Mouse (Mus musculus) left cerebral cortex, adult 18-20 months (tissue): Measurements from ENCODE around the gene Vav2. TPM values are rescaled to one million over a fixed set of nuclear protein-coding genes. Genes with fewer than 3 reads are reported as not detected.

Source experiments
- DNase-seq, 2 experiments: peaks; one replicate each; pipeline ENCODE4 v3.0.0; 2021 to 2022; ENCODE audit warnings: low spot score in 2 of 2, mixed read lengths in 1 of 2
- total RNA-seq, 2 experiments: library from RNA; stranded (reverse); gene quantifications; 2 replicates each; pipeline ENCODE4 v1.2.3; 2021

Vav2 gene
- total RNA-seq, 2 experiments from 2014 or later = 7.9 to 9.8 TPM

GRCm38 (mm10) chr2:27284441-27284840 is 142.4 kb downstream of the Vav2 start:
- no peak for DNase-seq

GRCm38 (mm10) chr2:27281771-27282170 is 145.1 kb downstream of the Vav2 start:
- DNase-seq = no peak

- DNase-seq = peak; percentile 73 to 79
Observed at GRCm38 (mm10) chr2:27280920-27281611, 145.8 kb downstream of the Vav2 start.

GRCm38 (mm10) chr2:27278859-27279258 is 148.0 kb downstream of the Vav2 start:
- DNase-seq = no peak

DNA sequence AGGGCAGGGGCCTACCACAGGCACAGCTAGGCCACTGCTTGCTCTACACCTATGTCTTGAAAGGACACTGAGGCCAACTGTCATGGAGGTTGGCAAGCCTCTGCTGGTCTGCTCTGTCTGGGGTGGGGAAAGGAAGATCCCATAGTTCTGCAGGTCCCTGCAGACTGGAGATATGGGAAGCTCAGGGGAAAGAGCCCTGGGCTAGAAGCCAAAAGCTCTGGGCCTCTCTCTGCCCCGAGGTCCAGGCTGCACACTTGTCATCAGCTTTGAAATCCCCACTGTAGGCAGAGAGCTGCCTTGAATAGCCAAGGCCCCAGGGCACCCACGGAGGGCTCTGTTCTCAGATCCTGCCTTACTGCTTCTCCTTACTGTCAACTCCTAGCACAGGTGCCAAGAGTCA is 158.5 kb downstream of the Vav2 start:
- no peak for DNase-seq

GRCm38 (mm10) chr2:27265819-27266218 is 161.0 kb downstream of the Vav2 start:
- no peak for DNase-seq

DNA sequence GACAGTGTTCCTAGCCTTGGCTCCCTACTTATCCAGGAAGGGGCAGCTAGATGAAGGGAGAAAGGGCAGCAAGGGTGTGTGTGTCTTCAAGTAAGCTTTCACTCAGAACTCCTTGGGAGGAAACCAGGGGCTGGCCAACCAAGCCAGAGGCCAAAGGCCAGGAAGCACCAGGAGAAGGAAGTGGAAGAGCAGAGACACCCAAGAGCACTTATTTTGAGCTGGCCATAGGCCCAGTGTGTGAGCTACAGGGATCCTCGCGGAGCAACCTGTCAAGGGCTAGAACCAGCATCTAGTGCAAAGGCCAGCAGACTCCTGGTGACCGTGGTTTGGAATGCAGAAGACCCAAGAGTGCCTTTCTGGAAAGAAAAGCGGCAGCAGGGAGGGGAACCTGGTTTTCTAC is 163.8 kb downstream of the Vav2 start:
- DNase-seq = no peak

- DNase-seq = no peak
Observed at GRCm38 (mm10) chr2:27251434-27251833, 175.4 kb downstream of the Vav2 start.

- DNase-seq = no peak
Observed at GRCm38 (mm10) chr2:27248211-27248610, 178.6 kb downstream of the Vav2 start, which contains the start of gene Sardh. Gene Sardh (minus strand): TSS chr2:27248337.

GRCm38 (mm10) chr2:27247487-27247863 is 179.4 kb downstream of the Vav2 start:
- no peak for DNase-seq

GRCm38 (mm10) chr2:27246712-27247486 is 179.9 kb downstream of the Vav2 start:
- DNase-seq = peak; percentile 49 to 53

DNA sequence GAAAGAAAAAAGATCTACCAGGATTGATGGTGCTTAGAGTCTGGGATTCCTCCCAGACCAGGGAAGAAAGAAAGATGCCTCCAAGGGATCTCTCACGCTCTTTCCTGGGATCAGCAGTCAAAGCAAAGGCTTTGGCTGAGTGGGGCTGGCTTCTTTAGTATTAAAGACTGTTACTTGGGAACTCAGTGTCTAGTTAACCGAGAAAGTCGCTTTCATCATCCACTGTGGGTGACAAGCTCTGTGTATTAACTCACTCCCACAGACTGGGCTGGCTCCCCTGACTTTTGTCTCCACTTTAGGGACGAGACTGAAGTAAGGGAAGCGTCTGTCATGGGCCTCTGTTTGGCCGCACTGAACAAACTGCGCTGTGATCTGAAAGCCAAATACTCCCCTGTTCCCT is 180.9 kb downstream of the Vav2 start:
- no peak for DNase-seq

DNA sequence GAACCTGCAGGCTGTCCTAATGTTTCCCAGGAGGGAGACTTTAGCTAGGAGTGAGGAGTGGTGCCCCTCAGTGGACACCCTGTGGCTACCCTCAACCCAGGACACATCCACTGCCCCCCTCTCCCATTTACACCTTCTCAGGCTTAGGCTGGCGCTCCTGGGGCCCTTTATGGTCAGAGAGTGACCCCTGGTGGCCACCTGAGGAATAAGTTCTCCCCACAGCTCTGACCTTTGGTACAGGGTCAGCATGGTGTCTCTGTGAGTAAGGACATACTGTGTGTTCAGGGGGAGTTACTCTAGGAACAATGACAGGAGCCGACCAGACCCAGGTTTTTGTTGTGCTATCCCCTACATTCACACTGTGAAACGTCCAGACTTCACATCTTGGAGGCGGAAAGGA is 189.5 kb downstream of the Vav2 start:
- DNase-seq = peak in 1 of 2 experiments; percentile 63

DNA sequence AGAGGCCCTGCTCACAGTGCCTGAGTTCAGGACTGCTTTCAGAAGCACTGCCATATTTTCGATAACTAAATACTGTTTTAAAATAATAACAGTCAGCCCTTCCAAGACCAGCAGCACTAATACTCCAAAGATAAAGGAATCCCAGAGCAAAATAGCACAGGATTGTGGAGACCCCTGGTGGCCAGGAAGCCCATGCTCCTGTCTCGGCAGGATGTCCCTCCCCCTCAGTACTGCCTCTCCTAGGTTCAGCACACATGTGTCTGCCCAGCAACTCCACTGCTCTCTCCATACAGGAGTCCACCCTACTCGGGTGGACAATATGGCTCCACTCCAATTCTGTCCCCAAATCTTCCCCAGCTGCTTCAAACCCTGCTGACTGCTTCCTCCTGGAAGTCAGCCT is 191.1 kb downstream of the Vav2 start:
- DNase-seq = peak; percentile 78 to 79

GRCm38 (mm10) chr2:27232376-27232775 is 194.5 kb downstream of the Vav2 start:
- DNase-seq = peak; percentile 69 to 79

DNA sequence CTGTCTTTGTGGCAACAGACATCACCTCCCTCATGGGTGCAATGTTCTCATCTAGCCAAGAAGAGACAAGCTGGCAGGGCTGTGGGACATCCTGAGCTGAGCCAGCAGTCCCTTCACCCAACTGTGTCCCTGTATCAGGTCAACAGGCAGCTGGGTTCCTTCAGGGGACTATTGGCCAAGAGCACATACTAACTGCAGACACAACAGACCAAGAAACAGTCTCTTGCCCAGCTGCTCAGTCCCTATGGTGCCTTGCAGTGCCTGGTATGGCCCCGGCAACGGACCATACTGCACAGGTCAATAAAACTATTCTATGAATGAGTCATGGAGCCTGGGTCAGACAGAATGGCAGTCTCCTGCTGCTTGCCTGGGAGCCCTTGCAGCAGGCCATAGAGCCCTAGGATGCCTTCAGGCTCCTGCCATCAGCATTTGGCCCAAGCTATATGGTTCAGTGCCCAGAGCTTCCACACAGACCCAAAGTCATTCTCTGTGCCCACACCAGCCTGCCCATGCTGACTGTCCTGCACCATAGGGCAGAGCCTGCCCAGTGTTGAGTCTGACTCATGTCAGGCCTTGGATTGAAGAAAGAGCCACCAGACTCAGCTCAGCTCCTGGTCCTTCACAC is 197.2 kb downstream of the Vav2 start:
- no peak for DNase-seq

- DNase-seq = no peak
Observed at GRCm38 (mm10) chr2:27228809-27229480, 197.9 kb downstream of the Vav2 start.

- peak; percentile 57 to 73 for DNase-seq
Observed at GRCm38 (mm10) chr2:27226572-27226971, 200.3 kb downstream of the Vav2 start.

GRCm38 (mm10) chr2:27223012-27223421 is 203.8 kb downstream of the Vav2 start:
- peak; percentile 70 to 84 for DNase-seq

DNA sequence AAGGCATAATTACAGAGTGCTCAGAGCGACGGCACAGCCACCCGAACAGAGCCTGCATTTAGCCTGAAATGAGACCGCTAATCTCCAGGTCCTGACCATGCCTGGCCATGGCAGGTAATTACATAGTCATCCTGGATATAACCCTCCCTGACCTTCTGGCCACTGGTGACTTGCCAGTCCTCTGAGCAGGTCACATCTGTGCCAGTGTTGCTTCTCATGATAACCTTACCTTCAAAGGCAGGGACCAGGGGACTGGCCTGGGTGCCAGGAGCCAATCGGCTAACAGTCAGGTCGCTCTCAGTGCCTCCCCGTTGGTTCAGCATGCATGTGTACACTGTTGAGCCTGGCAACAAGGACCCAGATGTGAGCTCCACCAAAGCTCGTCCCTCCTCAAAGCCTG is 208.3 kb downstream of the Vav2 start:
- DNase-seq = no peak

DNA sequence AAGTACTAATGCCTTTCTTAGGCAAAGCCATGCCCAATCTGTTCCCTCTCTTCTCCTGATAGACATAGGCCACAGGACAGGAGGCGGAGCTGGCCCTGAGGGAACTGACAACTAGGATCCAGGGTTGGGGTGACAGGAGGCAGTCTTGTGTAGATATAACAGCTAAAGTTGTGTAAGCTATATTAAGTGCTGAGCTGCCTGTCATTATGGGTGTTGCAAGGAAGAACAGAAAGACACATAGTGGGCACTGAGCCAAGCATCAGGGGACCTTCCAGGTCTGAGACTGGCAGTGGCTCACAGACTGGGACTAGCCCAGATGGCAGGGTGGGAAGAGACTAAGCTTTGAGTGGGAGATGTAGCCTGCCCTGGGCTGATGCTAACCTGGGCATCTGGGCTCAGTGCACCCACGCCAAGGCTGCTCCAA is 208.7 kb downstream of the Vav2 start:
- DNase-seq = no peak

DNA sequence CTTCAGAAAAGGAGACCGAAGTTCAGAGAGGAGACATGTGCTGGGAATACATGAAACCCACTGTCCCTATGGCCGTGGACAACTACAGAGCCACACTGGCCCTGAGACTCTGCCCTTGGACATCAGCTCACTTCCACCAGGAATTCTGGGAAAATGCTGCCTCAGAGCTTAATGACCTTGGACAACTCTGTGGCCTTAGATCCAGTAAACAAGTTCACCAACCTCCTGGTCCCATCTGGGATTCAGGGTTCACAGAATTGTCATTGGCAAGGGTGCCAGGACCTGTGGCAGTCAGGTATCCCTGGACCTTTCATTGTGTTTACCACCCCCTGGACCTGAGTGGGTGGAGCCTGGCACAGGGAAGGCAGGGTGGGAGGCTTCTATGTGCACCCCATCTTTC is 211.3 kb downstream of the Vav2 start:
- DNase-seq = no peak
